Mouse (Mus musculus) midbrain, embryonic 10.5 days (tissue): Measurements from ENCODE around the gene Btbd8. TPM values are rescaled to one million over a fixed set of nuclear protein-coding genes. Genes with fewer than 3 reads are reported as not detected.

Experiments
- DNase-seq: peaks from one replicate; pipeline ENCODE4 v3.0.0-alpha.2; 2017; ENCODE audit warnings: low spot score
- H3K27ac ChIP-seq: fragments of 300-500 bp; sonication (generic); replicated peaks from 2 replicates; pipeline ENCODE4 v1.5.1; 2016; ENCODE audit warnings: mild to moderate bottlenecking
- H3K27me3 ChIP-seq: fragments of 300-500 bp; sonication (generic); 2 replicates; pipeline ENCODE4 v1.6.1; 2016; ENCODE audit warnings: low read depth, mild to moderate bottlenecking; ENCODE audit not compliant: poor library complexity, severe bottlenecking
- H3K36me3 ChIP-seq: fragments of 300-500 bp; sonication (generic); 2 replicates; pipeline ENCODE4 v1.6.1; 2016; ENCODE audit warnings: mild to moderate bottlenecking, moderate library complexity
- H3K4me1 ChIP-seq: fragments of 300-500 bp; sonication (generic); 2 replicates; pipeline ENCODE4 v1.6.1; 2016
- H3K4me3 ChIP-seq: fragments of 300-500 bp; sonication (generic); 2 replicates; pipeline ENCODE4 v1.5.1; 2016; ENCODE audit warnings: mild to moderate bottlenecking, moderate library complexity
- H3K9me3 ChIP-seq: fragments of 300-500 bp; sonication (generic); replicated peaks from 2 replicates; pipeline ENCODE4 v1.6.1; 2016; ENCODE audit warnings: mild to moderate bottlenecking
- WGBS: fragments of 180-500 bp; shearing (Covaris S2); methylation state at CpG from one replicate; pipeline ENCODE4 v1.1.7; 2016; 5-methylcytosine and 5-hydroxymethylcytosine counted together
- polyA plus RNA-seq: library from polyadenylated mRNA; unstranded; fragments of >200 nt; fragmentation: Nextera tagmentation; extraction: Ambion mirVana; gene quantifications from 2 replicates; pipeline ENCODE4 v1.2.1, GENCODE M21; 2016

The Btbd8 gene
- polyA plus RNA-seq: 4.6 and 6.4 TPM in 2 replicates

DNA sequence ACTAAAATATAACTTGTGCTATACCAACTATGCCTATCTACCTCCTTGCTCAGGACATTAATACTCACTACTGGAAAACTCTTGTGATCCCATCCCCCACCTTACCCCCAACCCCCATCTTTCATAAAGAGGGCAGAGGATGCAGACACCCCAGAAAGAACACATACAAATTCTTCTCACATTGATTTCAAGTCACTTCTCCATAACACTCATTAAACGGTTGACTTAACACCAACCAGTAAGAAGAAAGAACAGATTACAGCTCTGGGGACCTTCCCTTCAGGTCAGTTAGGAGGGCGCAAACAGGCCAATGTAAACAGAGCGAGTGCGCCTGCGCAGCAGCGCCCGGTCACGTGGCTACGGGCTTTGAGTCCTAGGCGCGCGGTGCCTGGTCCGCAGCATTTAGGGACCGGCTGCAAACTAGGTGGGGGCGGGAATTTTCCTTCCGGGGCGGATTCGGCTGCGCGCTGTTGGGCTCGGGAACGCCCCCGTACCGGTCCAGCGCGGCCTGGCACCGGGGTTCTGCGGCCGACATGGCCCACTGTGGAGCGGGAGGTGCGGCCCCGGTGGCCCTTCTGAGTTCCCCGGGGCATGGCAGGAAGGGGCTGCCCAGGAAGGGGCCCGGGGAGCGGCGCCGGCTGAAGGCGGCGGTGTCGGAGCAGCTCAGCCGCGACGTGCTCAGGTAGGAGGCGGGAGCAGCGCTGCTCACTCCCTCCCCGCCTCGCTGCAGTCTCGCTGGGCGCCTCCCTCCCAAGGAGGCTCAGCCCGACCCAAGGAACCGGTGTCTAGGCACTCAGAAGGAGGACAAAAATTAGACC lies at the start of gene Btbd8:
Gene Btbd8, plus strand, starts transcription at position 534 of the 818 bp plus-strand sequence.
- peak within 1 kb of the TSS; percentile 96 for H3K27ac ChIP-seq
- DNase-seq: peak; percentile 94
- under 1% methylated on average over 51 of the region's 51 CpGs for WGBS

DNA sequence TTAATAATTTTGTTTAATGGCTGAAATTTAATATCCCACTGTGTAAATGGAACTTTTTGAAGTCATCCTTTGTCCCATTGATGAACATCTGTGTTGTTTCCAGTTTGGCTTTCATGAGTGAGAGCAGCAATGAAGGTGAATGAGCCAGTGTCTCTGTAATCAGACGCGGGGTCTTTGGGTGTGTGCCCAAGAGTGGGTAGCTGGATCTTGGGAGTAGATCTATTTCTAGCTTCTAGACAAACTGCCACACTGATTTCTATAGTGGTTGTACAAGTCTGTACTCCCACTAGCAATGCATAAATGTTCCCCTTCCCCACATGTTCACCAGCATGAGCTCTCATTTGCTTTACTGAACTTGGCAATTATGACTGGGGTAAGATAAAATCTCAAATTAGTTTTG lies 48.4 kb upstream of the Btbd8 start:
- no peaks in the 10 kb centered on the region for H3K9me3 ChIP-seq
- H3K4me3 ChIP-seq: no peak overlapping the region
- H3K36me3 ChIP-seq: no peaks in the 10 kb centered on the region

More for the DNA sequence above, at the start of gene Btbd8:
- H3K4me3 ChIP-seq: peak within 1 kb of the TSS; percentile 90
- H3K4me1 ChIP-seq: peaks cover 20% of the 10 kb centered on the region
- H3K36me3 ChIP-seq: no peaks in the 10 kb centered on the region
- H3K9me3 ChIP-seq: no peaks in the 10 kb centered on the region
- no peaks in the 10 kb centered on the region for H3K27me3 ChIP-seq

DNA sequence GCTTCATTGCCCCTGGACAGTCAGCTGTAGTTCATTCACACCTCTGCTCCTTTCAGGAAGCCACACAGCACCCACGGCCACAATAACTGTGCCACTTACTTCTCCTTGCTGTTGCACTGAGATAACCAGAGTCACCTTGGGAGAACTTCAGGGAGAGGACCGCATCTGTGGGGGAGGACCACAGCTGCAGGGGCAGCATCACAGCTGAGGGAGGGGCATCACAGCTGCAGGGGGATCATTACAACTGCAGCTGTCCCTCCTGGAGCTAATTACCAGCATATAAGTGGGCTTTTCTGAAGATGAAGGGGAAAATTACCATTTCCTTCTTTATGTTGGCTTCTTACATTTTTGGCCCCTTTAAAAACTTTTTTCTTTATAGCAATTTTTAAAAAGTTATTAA lies 43.4 kb upstream of the Btbd8 start:
- H3K4me1 ChIP-seq: no peaks in the 10 kb centered on the region
- DNase-seq: no peak
- WGBS: 73% methylated on average over 2 of the region's 2 CpGs
- H3K9me3 ChIP-seq: no peaks in the 10 kb centered on the region
- no peak overlapping the region for H3K27ac ChIP-seq
- H3K27me3 ChIP-seq: no peaks in the 10 kb centered on the region
- H3K36me3 ChIP-seq: no peaks in the 10 kb centered on the region
- no peak overlapping the region for H3K4me3 ChIP-seq

More for the DNA sequence above, 48.4 kb upstream of the Btbd8 start:
- DNase-seq: no peak
- Histone ChIP-seq H3K27ac (no peak overlapping the region), H3K27me3 (no peaks in the 10 kb centered on the region), H3K4me1 (no peaks in the 10 kb centered on the region)
- 97% methylated on average over 2 of the region's 2 CpGs for WGBS

DNA sequence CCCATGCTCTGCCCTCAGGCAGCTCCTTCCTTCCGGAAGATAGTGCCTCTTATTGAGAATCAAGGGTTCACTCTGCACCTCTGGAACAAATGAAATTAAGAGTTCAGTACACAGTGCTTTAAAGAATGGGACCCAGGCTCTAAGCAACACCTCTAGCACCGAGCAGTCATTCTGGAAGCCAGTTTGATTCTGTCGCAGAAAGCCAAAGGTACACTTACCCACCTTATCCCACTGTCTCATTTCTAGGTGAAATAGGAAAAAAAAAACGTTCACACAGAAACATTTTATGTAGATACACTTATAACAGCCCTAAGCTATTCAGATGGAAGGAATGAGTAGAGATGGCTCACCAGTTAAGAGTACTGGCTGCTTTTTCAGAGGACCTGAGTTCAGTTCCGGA lies 35.4 kb upstream of the Btbd8 start, which contains the start of gene Ephx4:
Gene Ephx4, plus strand, starts transcription at position 301 of the 400 bp plus-strand sequence.
- peaks cover 14% of the 10 kb centered on the region for H3K4me1 ChIP-seq
- no peaks in the 10 kb centered on the region for H3K9me3 ChIP-seq
- no peak for DNase-seq
- H3K4me3 ChIP-seq: peak within 1 kb of the TSS; percentile 73
- H3K27me3 ChIP-seq: peaks cover 47% of the 10 kb centered on the region
- 23% methylated on average over 5 of the region's 5 CpGs for WGBS
- H3K27ac ChIP-seq: peak within 1 kb of the TSS; percentile 77
- no peaks in the 10 kb centered on the region for H3K36me3 ChIP-seq

DNA sequence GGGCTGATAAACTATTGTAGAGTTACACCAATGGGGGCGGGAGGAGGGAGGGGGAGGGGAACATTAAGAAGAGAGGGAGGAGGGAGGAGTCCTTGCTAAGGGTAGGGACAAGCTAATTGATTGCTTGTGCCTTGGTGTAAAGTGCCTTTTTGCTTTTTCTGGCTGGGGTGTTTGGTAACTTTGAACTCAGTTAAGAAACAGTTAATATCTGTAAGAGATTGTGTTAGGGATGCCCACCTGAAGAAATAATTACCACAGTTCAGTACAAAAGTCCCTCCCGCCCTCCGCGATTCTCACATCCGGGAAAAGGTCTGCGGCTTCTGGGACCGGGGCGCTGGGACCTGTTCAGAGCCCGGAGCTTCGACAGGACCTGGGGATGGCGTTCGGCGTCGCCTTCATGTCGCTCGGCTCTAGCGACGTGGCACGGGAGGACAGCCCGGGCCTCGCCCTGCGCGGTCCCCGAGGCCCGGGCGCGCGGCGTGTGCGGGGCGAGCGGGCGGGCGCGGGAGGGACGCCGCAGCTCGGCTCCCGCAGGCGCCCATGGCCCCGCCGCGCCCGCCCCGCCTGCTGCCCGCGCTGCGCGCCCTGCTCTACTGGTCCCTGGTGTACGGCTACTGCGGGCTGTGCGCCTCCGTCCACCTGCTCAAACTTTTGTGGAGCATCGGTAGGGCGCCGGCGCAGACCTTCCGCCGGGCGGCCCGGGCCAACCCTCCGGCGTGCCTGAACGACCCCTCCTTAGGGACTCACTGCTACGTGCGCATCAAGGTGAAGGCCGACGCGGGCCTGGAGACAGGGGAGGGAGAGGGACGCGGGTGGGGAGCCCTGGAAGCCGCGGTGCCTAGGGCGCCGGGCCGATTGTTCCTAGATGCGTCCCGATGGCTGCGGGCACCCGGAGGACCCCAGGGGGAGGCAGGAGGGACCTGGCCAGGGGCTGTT lies 34.5 kb upstream of the Btbd8 start:
- peak; percentile 58 for DNase-seq
- H3K9me3 ChIP-seq: no peaks in the 10 kb centered on the region
- H3K27me3 ChIP-seq: peaks cover 47% of the 10 kb centered on the region
- H3K27ac ChIP-seq: peak overlapping the region; percentile 77
- peaks cover 14% of the 10 kb centered on the region for H3K4me1 ChIP-seq
- peak overlapping the region; percentile 73 for H3K4me3 ChIP-seq
- under 1% methylated on average over 80 of the region's 80 CpGs for WGBS
- H3K36me3 ChIP-seq: no peaks in the 10 kb centered on the region

DNA sequence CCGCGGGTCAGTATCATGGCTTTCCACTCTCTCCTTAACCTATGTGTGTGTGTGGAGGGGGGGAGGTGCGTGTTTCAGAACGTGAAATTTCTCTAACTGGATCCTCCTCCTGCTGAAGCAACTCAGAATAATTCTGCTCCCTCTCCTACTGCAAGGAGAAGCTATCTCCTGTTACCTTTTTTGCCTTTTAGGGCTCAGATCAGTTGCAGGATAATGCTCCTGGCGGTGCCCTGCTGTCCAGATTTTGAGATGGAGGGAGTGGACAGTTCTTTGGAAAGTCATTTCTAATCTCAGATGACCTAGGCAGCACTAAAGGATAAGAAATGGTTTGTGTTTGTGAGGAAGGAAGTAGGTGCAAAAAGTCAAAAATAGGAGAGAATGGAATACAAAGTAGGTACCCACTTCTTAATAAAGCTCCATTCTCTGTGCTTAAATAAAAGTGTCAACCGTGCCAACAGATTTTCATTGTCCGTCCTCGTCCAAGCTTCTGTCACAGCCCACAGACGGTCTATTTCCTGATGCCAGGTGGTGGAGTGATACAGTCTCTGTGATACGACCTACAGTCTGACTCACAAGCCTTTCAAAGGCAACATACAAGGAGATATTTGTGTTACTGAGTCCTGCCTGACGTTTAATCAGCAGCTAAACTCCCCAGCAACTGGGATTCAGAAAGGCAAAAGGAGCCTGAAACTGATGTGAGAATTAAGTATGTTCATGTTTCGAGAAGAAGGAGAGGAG lies 33.7 kb upstream of the Btbd8 start:
- H3K27me3 ChIP-seq: peaks cover 47% of the 10 kb centered on the region
- peak overlapping the region; percentile 73 for H3K4me3 ChIP-seq
- peaks cover 14% of the 10 kb centered on the region for H3K4me1 ChIP-seq
- DNase-seq: peak; percentile 12
- H3K9me3 ChIP-seq: no peaks in the 10 kb centered on the region
- 36% methylated on average over 12 of the region's 12 CpGs for WGBS
- H3K27ac ChIP-seq: peak overlapping the region; percentile 77
- H3K36me3 ChIP-seq: no peaks in the 10 kb centered on the region

DNA sequence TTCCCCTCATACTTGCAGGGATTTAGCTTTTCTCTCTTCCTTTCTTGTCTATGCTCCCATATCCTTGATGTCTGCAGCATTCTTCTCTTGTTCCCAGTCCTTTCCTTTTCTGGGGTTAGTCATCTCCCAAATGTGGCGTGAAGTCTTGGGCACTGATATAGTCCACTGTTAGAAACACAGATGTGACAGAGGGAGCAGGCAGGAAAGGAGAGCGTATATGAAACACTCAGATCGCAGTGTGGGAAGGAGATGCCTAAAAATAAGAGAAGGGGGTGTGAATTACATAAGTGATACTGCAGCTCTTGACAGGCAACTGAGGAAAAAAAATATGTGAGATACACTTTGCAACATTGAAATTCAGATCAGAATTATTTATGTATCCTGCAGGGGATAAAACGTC lies 32.4 kb upstream of the Btbd8 start:
- Histone ChIP-seq H3K27ac (no peak overlapping the region), H3K27me3 (peaks cover 47% of the 10 kb centered on the region), H3K9me3 (no peaks in the 10 kb centered on the region), H3K4me1 (peaks cover 14% of the 10 kb centered on the region), H3K4me3 (no peak overlapping the region), H3K36me3 (no peaks in the 10 kb centered on the region)
- no peak for DNase-seq
- WGBS: 88% methylated on average over 4 of the region's 4 CpGs

DNA sequence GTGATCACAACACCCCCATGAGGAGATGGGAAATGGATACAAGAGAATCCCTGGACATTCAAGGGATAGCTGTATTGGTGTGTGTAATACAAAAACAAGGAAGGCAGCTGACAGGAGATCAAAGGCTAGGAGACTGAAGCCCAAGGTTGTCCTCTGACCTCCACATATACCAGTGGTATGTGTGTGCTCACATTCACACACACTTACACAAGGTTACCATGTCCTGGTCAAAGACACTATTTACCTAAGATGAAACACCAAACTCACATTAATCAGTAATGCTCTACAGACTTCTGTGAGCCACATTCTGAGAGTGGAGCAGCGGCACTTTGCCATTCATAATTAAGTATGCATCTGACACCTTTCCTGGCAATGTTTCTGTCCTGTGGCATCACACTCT lies 27.5 kb upstream of the Btbd8 start:
- DNase-seq: no peak
- Histone ChIP-seq H3K36me3 (no peaks in the 10 kb centered on the region), H3K27ac (no peak overlapping the region), H3K4me3 (no peak overlapping the region), H3K4me1 (no peaks in the 10 kb centered on the region), H3K9me3 (no peaks in the 10 kb centered on the region), H3K27me3 (peaks cover 7% of the 10 kb centered on the region; the same call in 1 of the 2 replicates)
- WGBS: 100% methylated on average over 1 of the region's 1 CpGs

DNA sequence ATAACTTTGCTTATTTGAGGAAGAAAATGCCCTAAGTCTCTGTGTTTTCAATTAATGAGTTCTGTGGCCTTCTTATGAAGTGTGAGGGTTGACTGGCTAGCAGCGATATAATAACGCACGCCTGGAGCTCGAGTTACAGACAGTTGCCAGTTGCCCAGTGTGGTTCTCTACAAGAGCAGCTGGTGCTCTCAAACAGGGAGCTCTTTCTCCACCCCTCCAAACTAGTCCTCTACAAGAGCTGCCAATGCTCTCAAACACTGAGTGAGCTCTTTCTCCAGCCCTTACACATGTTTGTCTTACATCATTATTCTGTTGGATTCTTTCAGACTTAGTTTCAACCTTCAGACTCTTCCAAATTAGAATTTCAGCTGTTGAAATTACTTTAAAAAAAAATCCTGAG lies 26.5 kb upstream of the Btbd8 start:
- Histone ChIP-seq H3K4me3 (no peak overlapping the region), H3K36me3 (no peaks in the 10 kb centered on the region), H3K9me3 (no peaks in the 10 kb centered on the region), H3K4me1 (no peaks in the 10 kb centered on the region), H3K27me3 (no peaks in the 10 kb centered on the region), H3K27ac (no peak overlapping the region)
- WGBS: 74% methylated on average over 4 of the region's 4 CpGs
- DNase-seq: no peak

DNA sequence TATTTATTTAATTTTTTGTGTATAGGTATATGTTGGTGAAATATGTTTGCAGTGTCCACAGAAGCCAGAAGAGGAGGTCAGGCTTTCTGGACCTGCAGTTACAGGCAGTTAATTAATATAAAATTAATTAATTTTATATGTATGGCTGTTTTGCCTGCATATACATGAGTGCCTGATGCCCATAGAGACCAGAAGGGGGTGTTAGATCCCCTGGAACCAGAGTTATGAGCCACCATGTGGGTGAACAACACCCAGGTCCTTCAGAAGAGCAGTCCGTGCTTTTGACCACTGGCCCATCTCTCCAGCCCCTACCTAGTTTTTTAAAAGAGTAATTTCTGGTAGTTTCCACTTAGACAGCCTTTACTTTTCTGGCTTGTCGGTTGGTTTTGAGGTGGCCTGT lies 25.5 kb upstream of the Btbd8 start:
- H3K36me3 ChIP-seq: no peaks in the 10 kb centered on the region
- H3K9me3 ChIP-seq: no peaks in the 10 kb centered on the region
- H3K27me3 ChIP-seq: no peaks in the 10 kb centered on the region
- 87% methylated on average over 2 of the region's 2 CpGs for WGBS
- H3K4me1 ChIP-seq: no peaks in the 10 kb centered on the region
- no peak for DNase-seq
- H3K4me3 ChIP-seq: no peak overlapping the region
- no peak overlapping the region for H3K27ac ChIP-seq

DNA sequence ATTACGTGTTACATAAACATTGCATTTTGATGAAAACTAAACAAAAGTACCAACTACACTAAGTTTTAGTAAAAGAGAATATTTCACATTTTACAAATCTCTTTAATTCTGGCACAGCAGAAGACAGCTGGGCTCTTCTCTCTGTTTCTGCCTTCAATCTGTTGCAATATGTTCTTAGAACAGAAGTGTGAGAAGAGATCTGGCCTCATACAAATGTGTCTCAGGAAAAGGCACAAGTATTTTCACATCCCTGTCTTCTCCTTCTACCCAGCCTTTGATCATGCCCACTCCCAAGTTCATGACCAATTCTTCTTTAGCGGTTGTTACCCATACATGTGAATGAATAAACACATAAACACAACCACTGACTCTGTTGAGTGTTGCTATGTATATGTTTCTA lies 22.7 kb upstream of the Btbd8 start:
- DNase-seq: no peak
- 83% methylated on average over 2 of the region's 2 CpGs for WGBS
- H3K4me3 ChIP-seq: no peak overlapping the region

DNA sequence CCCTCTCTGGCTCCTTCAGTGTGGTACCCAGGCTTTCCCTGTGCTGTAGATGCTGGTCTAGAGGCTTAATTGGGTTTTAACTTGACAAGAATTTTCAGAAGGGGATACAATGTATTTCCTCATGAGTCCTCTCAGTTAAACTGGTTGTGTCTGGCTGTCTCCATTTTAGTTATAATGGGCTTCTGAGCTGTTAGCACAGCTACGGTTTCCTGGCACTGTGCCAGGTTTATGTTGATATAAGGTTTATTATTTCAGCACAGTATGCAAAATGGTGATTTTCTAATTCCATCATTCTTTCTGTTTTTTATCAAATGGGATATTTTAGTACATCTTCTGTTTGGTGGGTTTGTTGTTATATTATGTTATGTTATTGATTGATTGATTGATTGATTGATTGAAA lies 16.1 kb upstream of the Btbd8 start:
- Histone ChIP-seq H3K4me3 (no peak overlapping the region), H3K4me1 (no peaks in the 10 kb centered on the region), H3K9me3 (no peaks in the 10 kb centered on the region), H3K27me3 (no peaks in the 10 kb centered on the region), H3K27ac (no peak overlapping the region), H3K36me3 (no peaks in the 10 kb centered on the region)
- no peak for DNase-seq
- 93% methylated on average over 1 of the region's 1 CpGs for WGBS

More for the DNA sequence above, 22.7 kb upstream of the Btbd8 start:
- H3K27ac ChIP-seq: no peak overlapping the region
- H3K9me3 ChIP-seq: no peaks in the 10 kb centered on the region
- H3K36me3 ChIP-seq: no peaks in the 10 kb centered on the region
- H3K4me1 ChIP-seq: no peaks in the 10 kb centered on the region
- no peaks in the 10 kb centered on the region for H3K27me3 ChIP-seq
